Mouse (Mus musculus): Measurements from ENCODE around the gene Got2. TPM values are rescaled to one million over a fixed set of nuclear protein-coding genes. Genes with fewer than 3 reads are reported as not detected.
A peak's percentile ranks its signal among the peaks of the same experiment; 100 is the strongest.

Gene Got2
- polyA plus RNA-seq (2016; fragmentation: Nextera tagmentation; extraction: Ambion mirVana), result 185 and 197 TPM in 2 replicates

DNA sequence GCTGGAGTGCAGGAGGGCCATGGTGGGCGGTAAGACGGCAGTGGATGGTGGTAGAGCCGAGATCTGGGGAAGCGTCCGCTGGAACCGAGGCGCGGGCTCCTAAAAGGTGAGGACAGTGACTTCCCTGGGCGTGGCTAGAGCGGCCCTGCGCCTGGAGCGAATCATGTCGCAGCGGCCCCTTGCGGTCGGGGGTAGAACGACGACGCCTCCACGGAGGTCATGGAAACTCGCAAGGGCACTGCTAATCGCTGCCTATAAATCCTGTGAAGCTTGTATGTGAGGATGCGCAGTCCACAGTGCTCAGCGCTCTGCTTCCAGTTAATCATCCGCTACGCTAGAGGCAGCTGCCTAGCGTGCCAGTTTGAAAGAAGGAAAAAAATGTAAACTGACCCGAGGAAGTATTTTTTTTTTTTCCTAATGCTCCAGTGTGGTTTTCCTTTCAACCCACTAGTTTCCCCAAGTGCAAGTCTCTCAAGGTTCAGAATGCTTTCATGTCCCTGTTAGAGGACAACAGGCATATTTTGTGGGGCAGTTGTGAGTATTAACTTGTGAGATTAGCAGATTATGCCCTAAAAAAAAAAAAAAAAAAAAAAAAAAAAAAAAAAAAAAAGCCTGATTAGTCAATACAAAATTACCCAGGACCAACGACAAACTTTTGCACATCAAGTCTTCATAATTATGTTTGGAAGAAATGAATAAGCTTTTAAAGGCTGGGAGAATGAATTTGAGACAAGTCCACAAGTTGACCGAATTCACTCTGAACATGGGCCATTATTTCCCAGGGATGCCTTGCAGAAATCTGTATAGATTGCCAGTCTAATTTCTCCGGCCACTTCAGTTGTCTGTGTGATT lies at the start of gene Got2:
Got2 (minus strand) TSS at position 263 of the 852 bp plus-strand sequence.
- Histone ChIP-seq H3K36me3 (no peaks in the 10 kb centered on the region), H3K4me1 (peaks cover 13% of the 10 kb centered on the region), H3K4me3 (peak within 1 kb of the TSS; percentile 69), H3K27ac (peak within 1 kb of the TSS; percentile 88), H3K27me3 (ENCODE audit: low read depth, poor library complexity, severe bottlenecking) (no peaks in the 10 kb centered on the region), H3K9me3 (replicated peaks) (no peaks in the 10 kb centered on the region)
- peak; percentile 95 for DNase-seq (ENCODE audit: low spot score)
- WGBS, result 9% methylated on average over 31 of the region's 31 CpGs

DNA sequence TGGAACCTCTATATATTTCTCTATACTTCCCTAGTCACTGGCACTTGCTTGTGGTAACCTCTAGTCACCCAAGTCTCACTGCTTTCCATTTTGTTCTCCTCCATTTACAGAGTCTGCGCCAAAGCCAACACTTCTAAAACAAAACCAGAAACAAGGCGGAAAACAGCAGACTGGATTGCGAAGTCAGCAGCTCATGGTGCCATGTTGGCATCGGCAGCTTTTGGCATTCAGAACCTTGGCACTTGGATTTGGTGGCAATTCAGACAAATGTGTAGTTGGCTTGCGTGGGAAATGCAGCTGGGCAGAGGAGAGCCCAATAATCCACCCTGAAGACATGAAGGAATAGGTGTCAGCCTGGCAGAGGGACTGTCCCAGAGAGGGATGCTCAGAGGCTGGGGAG lies 44.5 kb upstream of the Got2 start:
- H3K36me3 ChIP-seq, result no peaks in the 10 kb centered on the region
- H3K4me3 ChIP-seq, result no peak overlapping the region
- no peaks in the 10 kb centered on the region for H3K27me3 ChIP-seq (ENCODE audit: low read depth, poor library complexity, severe bottlenecking)
- H3K9me3 ChIP-seq (replicated peaks), result no peaks in the 10 kb centered on the region
- H3K4me1 ChIP-seq, result peaks cover 3% of the 10 kb centered on the region; the same call in 1 of the 2 replicates
- no peak overlapping the region for H3K27ac ChIP-seq
- 94% methylated on average over 5 of the region's 5 CpGs for WGBS
- DNase-seq (ENCODE audit: low spot score), result no peak

DNA sequence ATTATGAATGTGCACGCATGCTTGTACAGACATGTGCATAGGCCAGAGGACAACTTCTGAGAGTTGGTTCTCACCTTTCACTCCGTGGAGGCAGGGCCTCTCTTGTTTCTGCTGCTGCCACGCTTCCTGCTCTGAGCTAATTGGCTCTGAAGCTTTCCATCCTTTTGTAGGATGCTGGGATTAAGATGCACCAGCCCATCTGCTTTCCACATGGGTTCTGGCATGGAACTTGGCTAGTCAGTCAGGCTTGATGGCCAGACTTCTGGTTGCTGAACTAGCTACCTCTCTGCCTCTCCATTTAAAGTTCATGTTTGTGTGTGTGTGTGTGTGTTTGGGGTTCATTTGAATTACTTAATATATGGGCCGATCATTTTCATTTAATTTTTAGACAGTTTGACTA lies 41.5 kb upstream of the Got2 start:
- 51% methylated on average over 4 of the region's 4 CpGs for WGBS
- Histone ChIP-seq H3K9me3 (replicated peaks) (no peaks in the 10 kb centered on the region), H3K27me3 (ENCODE audit: low read depth, poor library complexity, severe bottlenecking) (no peaks in the 10 kb centered on the region), H3K36me3 (no peaks in the 10 kb centered on the region), H3K4me1 (peaks cover 3% of the 10 kb centered on the region; the same call in 1 of the 2 replicates), H3K27ac (no peak overlapping the region), H3K4me3 (no peak overlapping the region)
- DNase-seq (ENCODE audit: low spot score), result no peak

DNA sequence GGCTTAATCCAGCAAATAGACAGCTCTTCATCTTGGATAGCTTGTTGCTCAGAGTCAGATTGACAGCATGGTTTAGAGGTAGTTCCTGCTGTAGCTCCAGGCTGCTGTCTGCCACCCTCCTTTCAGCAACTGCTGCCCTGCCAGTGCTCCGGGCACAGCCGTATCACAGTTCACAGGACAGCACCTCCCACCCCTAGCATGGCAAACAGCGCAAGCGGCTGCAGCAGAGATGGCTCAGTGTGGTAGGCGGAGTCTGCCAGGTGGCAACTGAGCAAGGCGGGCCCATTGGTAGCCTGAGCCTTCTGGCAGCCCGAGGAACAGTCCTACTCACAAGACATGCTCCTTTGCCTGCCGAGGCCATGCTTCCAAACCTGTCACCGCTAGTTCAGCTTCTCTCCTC lies 27.8 kb upstream of the Got2 start:
- H3K27me3 ChIP-seq (ENCODE audit: low read depth, poor library complexity, severe bottlenecking), result peaks cover 11% of the 10 kb centered on the region; the same call in 1 of the 2 replicates
- H3K4me3 ChIP-seq, result peak overlapping the region; percentile 40
- H3K9me3 ChIP-seq (replicated peaks), result no peaks in the 10 kb centered on the region
- H3K27ac ChIP-seq, result no peak overlapping the region
- DNase-seq (ENCODE audit: low spot score), result peak; percentile 52
- peaks cover 7% of the 10 kb centered on the region for H3K4me1 ChIP-seq
- WGBS, result 8% methylated on average over 9 of the region's 9 CpGs
- no peaks in the 10 kb centered on the region for H3K36me3 ChIP-seq

DNA sequence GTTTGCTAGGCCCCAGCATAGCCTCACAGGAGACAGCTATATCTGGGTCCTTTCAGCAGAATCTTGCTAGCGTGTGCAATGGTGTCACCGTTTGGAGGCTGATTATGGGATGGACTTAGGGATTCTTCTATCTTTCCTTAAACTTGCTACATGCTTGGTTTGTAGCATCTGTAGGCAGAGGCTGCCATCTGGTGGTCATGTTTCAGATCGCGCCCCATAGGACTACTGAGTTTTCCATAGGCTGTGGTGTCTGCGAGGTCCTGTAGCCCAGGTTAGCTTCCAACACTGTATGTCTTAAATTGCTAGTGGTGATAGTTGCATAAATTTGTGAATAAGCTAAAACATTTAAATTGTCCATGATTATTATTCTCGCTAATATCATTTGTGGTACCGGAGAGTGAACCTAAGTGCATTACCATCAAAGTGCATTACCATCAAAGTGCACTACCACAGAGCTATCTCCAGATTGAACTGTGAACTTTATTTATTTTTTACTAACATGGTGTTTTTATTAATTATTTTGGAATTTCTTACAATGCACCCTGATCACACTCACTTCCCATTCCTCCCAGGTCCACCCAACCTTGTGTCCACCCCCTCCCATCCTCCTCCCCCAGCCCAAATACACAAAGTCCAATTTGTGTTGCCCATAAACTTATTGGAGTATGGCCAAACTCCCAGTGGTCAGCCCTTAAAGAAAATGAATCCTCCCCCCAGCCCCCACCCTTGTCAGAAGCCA lies 26.7 kb upstream of the Got2 start:
- H3K4me3 ChIP-seq, result no peak overlapping the region
- no peak overlapping the region for H3K27ac ChIP-seq
- no peaks in the 10 kb centered on the region for H3K9me3 ChIP-seq (replicated peaks)
- peaks cover 7% of the 10 kb centered on the region for H3K4me1 ChIP-seq
- 10% methylated on average over 7 of the region's 7 CpGs for WGBS
- H3K27me3 ChIP-seq (ENCODE audit: low read depth, poor library complexity, severe bottlenecking), result peaks cover 11% of the 10 kb centered on the region; the same call in 1 of the 2 replicates
- no peaks in the 10 kb centered on the region for H3K36me3 ChIP-seq
- peak; percentile 80 for DNase-seq (ENCODE audit: low spot score)

DNA sequence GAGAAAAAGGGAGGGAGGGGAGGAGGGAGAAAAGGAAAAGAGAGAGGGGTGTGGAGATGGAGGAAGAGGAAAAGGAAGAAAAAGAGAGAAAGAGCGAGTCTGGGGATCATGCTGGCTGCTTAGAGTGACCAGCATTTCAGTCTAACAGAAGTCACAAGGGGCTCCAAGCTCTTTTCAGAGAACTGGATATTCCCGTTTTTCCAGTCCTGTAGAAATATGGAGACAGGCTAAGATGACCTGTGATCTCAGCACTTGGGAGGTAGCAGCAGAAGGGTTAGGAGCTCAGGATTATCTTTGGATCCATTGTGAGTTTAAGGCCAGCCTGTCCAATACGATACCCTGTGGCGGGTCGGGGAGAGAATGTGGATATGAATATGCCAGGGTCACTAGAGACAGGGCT lies 22.9 kb upstream of the Got2 start:
- H3K27me3 ChIP-seq (ENCODE audit: low read depth, poor library complexity, severe bottlenecking), result peaks cover 7% of the 10 kb centered on the region; the same call in 1 of the 2 replicates
- DNase-seq (ENCODE audit: low spot score), result no peak
- H3K4me3 ChIP-seq, result no peak overlapping the region
- 77% methylated on average over 5 of the region's 5 CpGs for WGBS
- no peak overlapping the region for H3K27ac ChIP-seq
- no peaks in the 10 kb centered on the region for H3K36me3 ChIP-seq
- H3K4me1 ChIP-seq, result peaks cover 6% of the 10 kb centered on the region
- no peaks in the 10 kb centered on the region for H3K9me3 ChIP-seq (replicated peaks)

DNA sequence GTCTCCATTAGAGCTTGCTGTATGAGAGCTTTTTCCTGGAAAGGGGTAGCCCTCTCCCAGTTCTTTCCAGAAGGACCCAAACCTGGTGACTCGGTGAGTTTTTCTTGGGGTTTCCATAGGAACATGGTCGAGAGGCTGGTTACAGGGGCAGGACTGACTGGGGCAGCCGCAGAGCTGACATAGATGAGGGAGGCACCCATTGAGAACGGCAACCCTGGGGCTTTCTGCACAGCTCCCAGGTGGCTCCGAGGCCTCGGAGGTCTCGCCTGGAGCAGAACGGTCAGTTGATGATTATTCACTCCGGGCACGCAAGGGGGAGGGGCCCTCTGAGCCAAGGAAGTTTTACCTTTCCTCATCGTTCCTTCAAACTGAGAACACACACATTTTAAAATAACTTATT lies 19.5 kb upstream of the Got2 start:
- no peak for DNase-seq (ENCODE audit: low spot score)
- no peaks in the 10 kb centered on the region for H3K36me3 ChIP-seq
- 83% methylated on average over 11 of the region's 11 CpGs for WGBS
- no peaks in the 10 kb centered on the region for H3K4me1 ChIP-seq
- H3K4me3 ChIP-seq, result no peak overlapping the region
- no peak overlapping the region for H3K27ac ChIP-seq
- H3K27me3 ChIP-seq (ENCODE audit: low read depth, poor library complexity, severe bottlenecking), result no peaks in the 10 kb centered on the region
- no peaks in the 10 kb centered on the region for H3K9me3 ChIP-seq (replicated peaks)

DNA sequence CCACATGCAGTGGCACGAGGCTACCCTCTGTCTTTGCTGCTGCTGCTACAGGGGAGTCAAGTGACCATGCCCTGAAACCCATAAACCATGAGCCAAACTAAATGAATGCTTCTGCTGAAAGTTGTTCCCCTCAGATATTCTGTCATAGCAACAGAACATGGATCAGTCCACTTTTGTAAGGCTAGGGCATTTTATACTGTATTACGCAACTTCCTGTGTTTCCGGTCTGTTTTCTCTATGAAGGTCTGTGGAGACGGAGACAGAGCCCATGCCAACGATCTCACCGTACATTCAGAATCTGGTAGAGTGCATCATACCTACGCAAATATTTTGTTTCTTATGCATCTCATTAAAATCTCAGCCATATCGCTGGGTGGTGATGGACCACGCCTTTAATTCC lies 18.4 kb upstream of the Got2 start:
- 92% methylated on average over 9 of the region's 9 CpGs for WGBS
- Histone ChIP-seq H3K27ac (no peak overlapping the region), H3K36me3 (no peaks in the 10 kb centered on the region), H3K4me1 (peaks cover 8% of the 10 kb centered on the region), H3K4me3 (no peak overlapping the region), H3K27me3 (ENCODE audit: low read depth, poor library complexity, severe bottlenecking) (no peaks in the 10 kb centered on the region), H3K9me3 (replicated peaks) (no peaks in the 10 kb centered on the region)
- DNase-seq (ENCODE audit: low spot score), result no peak

DNA sequence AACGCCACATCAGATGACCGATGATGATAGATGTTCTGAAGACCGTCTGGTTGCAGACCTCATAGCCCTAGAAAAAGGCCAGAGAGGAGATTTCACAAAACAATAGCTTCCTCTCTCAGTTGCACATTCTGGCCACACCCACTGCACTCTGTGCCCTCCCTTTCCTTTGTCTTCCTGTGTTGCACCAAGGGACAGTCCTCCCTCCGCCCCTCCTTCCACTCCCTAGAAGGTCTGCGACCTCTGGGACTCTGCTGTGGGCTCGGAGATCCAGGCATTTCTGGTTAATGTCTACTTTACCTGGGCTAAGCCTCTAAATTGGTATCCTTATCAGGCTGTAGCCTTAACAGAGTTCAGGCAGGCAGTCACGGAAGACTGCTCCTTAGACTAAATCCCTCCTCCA lies 13.5 kb upstream of the Got2 start:
- no peaks in the 10 kb centered on the region for H3K9me3 ChIP-seq (replicated peaks)
- no peak for DNase-seq (ENCODE audit: low spot score)
- no peaks in the 10 kb centered on the region for H3K36me3 ChIP-seq
- no peak overlapping the region for H3K4me3 ChIP-seq
- no peak overlapping the region for H3K27ac ChIP-seq
- H3K4me1 ChIP-seq, result peaks cover 10% of the 10 kb centered on the region
- H3K27me3 ChIP-seq (ENCODE audit: low read depth, poor library complexity, severe bottlenecking), result no peaks in the 10 kb centered on the region
- 54% methylated on average over 7 of the region's 7 CpGs for WGBS

DNA sequence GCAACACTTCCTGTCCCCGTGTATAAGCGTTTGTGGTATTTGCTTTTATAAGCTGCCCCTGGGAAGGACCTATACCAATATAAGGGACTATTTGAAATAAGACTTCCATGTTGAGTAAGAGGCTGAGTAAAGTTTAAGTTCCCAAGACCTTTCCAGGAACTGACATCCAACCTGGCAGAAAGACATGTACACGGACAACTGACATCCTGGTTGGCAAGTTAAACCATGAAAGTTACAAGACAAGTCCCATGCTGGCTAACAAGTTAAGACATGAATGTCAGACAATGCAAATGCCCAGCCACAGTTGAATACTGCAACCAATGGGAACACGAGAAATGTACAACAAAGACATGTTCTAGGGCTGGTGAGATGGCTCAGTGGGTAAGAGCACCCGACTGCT lies 5.4 kb upstream of the Got2 start:
- DNase-seq (ENCODE audit: low spot score), result no peak
- Histone ChIP-seq H3K4me3 (no peak overlapping the region), H3K27me3 (ENCODE audit: low read depth, poor library complexity, severe bottlenecking) (no peaks in the 10 kb centered on the region), H3K9me3 (replicated peaks) (no peaks in the 10 kb centered on the region), H3K4me1 (no peaks in the 10 kb centered on the region), H3K36me3 (no peaks in the 10 kb centered on the region), H3K27ac (no peak overlapping the region)
- WGBS, result 82% methylated on average over 5 of the region's 5 CpGs

DNA sequence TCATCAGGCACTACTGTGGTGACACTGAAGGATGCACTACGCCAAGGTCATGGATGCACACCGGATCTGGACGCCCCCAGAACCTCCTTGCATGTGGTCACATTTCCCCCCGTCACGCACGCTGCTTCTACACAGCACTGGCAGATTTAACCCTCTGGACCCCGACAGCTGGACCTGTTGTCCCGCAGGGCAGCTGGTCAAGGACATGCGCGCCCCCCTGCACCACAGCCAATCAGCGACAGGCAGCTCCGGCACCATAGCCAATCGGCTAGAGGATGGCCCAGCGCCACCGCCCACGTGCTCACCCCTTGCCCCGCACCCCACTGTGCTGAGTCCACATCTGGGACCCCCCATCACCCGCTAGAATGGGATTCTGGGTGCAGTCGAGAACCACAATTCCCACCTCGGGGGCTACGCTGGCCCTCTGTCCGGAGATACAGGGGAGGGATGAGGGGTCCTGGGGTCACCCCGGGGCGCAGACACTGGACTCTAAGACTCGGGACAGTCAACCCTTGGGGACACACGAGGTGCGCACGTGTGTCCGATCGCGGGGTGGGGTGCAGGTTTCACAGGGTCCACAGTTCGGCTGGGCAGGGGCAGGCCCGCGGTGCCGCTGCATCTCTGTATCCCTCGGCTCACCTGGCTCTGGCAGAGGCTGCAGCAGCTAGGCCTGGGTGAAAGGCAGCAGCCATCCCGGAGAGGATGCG lies 616 bp downstream of the Got2 start:
- under 1% methylated on average over 38 of the region's 38 CpGs for WGBS
- Histone ChIP-seq H3K27me3 (ENCODE audit: low read depth, poor library complexity, severe bottlenecking) (no peaks in the 10 kb centered on the region), H3K4me3 (peak overlapping the region; percentile 69)

DNA sequence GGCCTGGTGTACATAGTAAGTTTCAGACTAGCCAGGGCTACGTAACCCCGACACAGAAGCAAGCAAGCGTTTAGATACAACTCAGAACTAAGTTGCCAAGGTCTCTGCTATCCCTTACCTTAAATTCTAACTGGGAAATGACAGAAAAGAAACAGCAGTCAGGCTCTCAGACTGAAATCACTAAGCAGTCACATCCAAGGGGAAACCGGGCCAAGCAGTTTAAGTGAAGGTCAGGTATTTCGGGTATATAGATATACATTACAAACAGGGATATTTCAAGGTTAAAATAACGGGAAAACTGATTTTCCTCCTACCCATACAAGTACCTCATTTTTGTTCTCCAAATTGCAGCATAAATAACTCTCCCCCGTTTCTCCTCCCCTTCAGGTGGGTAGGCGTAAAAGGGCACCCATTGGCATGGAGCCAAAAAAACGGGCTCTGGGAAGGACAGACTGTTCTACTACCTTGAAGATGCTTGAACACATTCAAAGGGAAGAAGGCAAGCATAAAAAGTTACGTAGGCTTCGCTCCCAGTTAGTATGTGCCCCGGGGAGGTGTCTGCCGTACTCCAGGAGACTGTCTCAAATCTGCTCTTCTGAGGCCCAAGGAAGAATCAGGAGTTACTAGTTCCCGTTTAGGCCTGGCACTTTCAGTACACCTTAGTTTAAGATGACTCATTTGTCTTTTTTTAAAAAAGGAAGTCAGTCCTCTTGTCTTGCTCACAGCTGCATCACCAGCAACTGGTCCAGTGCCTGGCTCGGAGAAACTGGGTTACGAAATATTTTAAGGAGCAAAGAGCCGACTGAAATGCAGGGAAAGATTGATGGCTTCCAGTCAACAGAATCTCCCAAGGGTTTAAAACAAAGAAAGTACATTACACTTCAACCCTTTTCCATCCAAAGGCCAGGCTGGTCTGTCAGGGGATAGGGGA lies 1.4 kb downstream of the Got2 start:
- Histone ChIP-seq H3K27me3 (ENCODE audit: low read depth, poor library complexity, severe bottlenecking) (no peaks in the 10 kb centered on the region), H3K9me3 (replicated peaks) (no peaks in the 10 kb centered on the region), H3K4me3 (peak overlapping the region; percentile 69), H3K27ac (peak overlapping the region; percentile 88), H3K36me3 (0 out of 2 replicates have a peak, but pooled peaks cover 4% of the 10 kb centered on the region), H3K4me1 (peaks cover 13% of the 10 kb centered on the region)
- WGBS, result 83% methylated on average over 17 of the region's 17 CpGs
- DNase-seq (ENCODE audit: low spot score), result no peak

More for the DNA sequence above, 616 bp downstream of the Got2 start:
- peak overlapping the region; percentile 88 for H3K27ac ChIP-seq
- peaks cover 13% of the 10 kb centered on the region for H3K4me1 ChIP-seq
- peak; percentile 88 for DNase-seq (ENCODE audit: low spot score)
- no peaks in the 10 kb centered on the region for H3K9me3 ChIP-seq (replicated peaks)
- H3K36me3 ChIP-seq, result no peaks in the 10 kb centered on the region

Data from limb, embryonic 10.5 days (tissue).